Mouse (Mus musculus) bone marrow, adult 2 months (tissue): ENCODE results near the gene Creb5.

Experiments used
- CTCF ChIP-seq: fragments of 200-500 bp; IDR thresholded peaks from 2 replicates; pipeline ENCODE4 v1.5.1; 2011; ENCODE audit warnings: low read length, control low read depth; ENCODE audit not compliant: control insufficient read depth, insufficient read depth
- POLR2A ChIP-seq: fragments of 200-500 bp; IDR thresholded peaks from 2 replicates; pipeline ENCODE4 v1.6.1; 2011; ENCODE audit warnings: low read depth, mild to moderate bottlenecking, control low read depth, low read length, borderline replicate concordance; ENCODE audit not compliant: control insufficient read depth

DNA sequence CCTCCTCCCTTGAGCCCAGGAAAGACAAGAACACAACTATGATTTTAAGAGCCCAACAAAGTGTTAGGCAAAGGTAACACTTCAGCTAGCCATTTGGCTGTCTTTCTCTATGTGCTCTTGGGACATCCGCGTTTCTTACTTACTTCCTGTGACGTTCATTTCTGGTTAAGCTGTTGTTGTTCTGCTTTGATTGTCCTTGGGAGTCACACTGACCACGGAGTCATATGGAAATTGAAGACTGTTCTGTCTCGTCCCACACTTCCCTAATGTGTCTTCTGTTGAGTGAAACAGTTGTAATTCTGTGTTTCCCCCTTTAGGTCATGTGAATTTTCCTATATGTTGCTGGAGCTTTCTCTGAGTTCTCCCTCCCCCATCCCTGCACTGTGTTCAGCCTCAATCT, 305.2 kb downstream of the Creb5 start:
- no peak for TF ChIP-seq CTCF
- no peak for TF ChIP-seq POLR2A
